Mouse (Mus musculus): ENCODE results near the gene Nrsn1.
"Not testable (repeated sequence)": the region's sequence is repeated elsewhere in the genome, so short reads cannot be mapped to it uniquely, and the experiment has no call there.

- TF ChIP-seq CTCF (IDR thresholded peaks at IDR 0.05; ENCODE audit: low read depth, low read length); POLR2A (IDR thresholded peaks at IDR 0.05; ENCODE audit: extremely low read depth, insufficient read depth, low read length): not testable (repeated sequence)
Observed at GRCm38 (mm10) chr13:25270402-25270801, at the start of gene Nrsn1.

Measured in liver, adult 2 months (tissue).